Comparison of ENCODE assay signal across 29 mouse cellular contexts in genomic region chr16:93648441-93649183, GRCm38 (mm10). TPM values are rescaled to one million over a fixed set of nuclear protein-coding genes. Genes with fewer than 3 reads are reported as not detected.
DNase-seq lines count a peak whose midpoint lies in the region; ATAC-seq and TF ChIP-seq lines count a peak whose summit lies in the region.
"Had no signal": no experiment of that assay in that cellular context is flagged by ENCODE, and none has a peak within 500 bp of the region (broad histone marks: within the 10 kb centered on the region; RNA-seq: fewer than 3 reads in every experiment).

No protein-coding gene starts in this region.

- no peaks in the 10 kb centered on the region for H3K79me2 ChIP-seq in MEL (ENCODE audit: control insufficient read depth, insufficient read depth, low read length, poor library complexity)

- no peak overlapping the region for H3K9ac ChIP-seq in MEL (ENCODE audit: control insufficient read depth, low read depth, low read length, poor library complexity, severe bottlenecking)
- H3K9ac ChIP-seq in forebrain, embryonic 16.5 days (replicated peaks; ENCODE audit: low read depth, low read length): no peak overlapping the region
- H3K9ac ChIP-seq: embryonic facial prominence, embryonic 13.5 days; forebrain, embryonic 12.5 days; forebrain, embryonic 15.5 days; hindbrain, embryonic 13.5 days had no signal

- TF ChIP-seq POLR2A in MEL (IDR thresholded peaks at IDR 0.05; ENCODE audit: control insufficient read depth in 1 of 2, insufficient read depth in 1 of 2, low read depth in 1 of 2, low read length in 2 of 2, poor library complexity in 1 of 2): no peak

- peaks cover 4 to 11% of the 10 kb centered on the region in 2 experiments for H3K4me1 ChIP-seq in MEL (ENCODE audit: control insufficient read depth in 1 of 2, insufficient read depth in 2 of 2, low read length in 2 of 2)
- no peaks in the 10 kb centered on the region for H3K4me1 ChIP-seq in forebrain, embryonic 16.5 days (replicated peaks; ENCODE audit: control insufficient read depth, insufficient read depth, low read length)
- H3K4me1 ChIP-seq: embryonic facial prominence, embryonic 10.5 days; embryonic facial prominence, embryonic 13.5 days; forebrain, embryonic 12.5 days; forebrain, embryonic 15.5 days; heart, embryonic 10.5 days; hindbrain, embryonic 13.5 days had no signal

- intact Hi-C loops in gastrocnemius, postnatal 36 days (cut with DNase I): no loop called here

- 84% methylated on average over 5 of the region's 5 CpGs for WGBS in forebrain, embryonic 16.5 days

- TF ChIP-seq CTCF in MEL (IDR thresholded peaks at IDR 0.05 in 2 of 3, conservative IDR thresholded peaks at IDR 0.05 in 1 of 3; ENCODE audit: control insufficient read depth in 1 of 3, insufficient read depth in 1 of 3, low read depth in 2 of 3, low read length in 3 of 3, poor library complexity in 1 of 3, severe bottlenecking in 1 of 3): no peak

- H3K4me2 ChIP-seq in forebrain, embryonic 16.5 days (ENCODE audit: low read length): no peak overlapping the region
- H3K4me2 ChIP-seq: embryonic facial prominence, embryonic 13.5 days; forebrain, embryonic 12.5 days; forebrain, embryonic 15.5 days; hindbrain, embryonic 13.5 days had no signal

- peak; percentile 30; the same call in 1 of the 2 replicates for ATAC-seq in granulocyte monocyte progenitor cell, adult 5-6 weeks (replicated peaks; ENCODE audit: poor library complexity, severe bottlenecking)
- peak; percentile 67 for ATAC-seq in megakaryocyte-erythroid progenitor cell, adult 5-6 weeks (replicated peaks; ENCODE audit: low FRiP score, low TSS enrichment, poor library complexity, severe bottlenecking)
- ATAC-seq in forebrain, embryonic 16.5 days: no peak
- ATAC-seq: forebrain, embryonic 15.5 days; hindbrain, embryonic 16.5 days; intestine, embryonic 16.5 days had no signal

- DNase-seq in 3T3-L1 (ENCODE audit: low read depth, low spot score) (peak; percentile 1), MEL (ENCODE audit: low read depth, low spot score) (peak; percentile 36)
- DNase-seq in gastrocnemius, postnatal 36 days: no peak
- DNase-seq: adrenal gland, adult 8-10 months; adrenal gland, postnatal 36 days; cerebellum, adult 18-20 months; cerebellum, adult 9-11 months; cerebellum, postnatal 25 days; embryo, embryonic 11 days; gastrocnemius, postnatal 10 days; heart, adult 2 months; kidney, adult 2 months had no signal

- H3K27ac ChIP-seq in MEL (ENCODE audit: control insufficient read depth, low read depth, low read length): no peak overlapping the region; the same call in 1 of the 2 replicates
- H3K27ac ChIP-seq in forebrain, embryonic 16.5 days (ENCODE audit: low read length): no peak overlapping the region
- H3K27ac ChIP-seq: embryonic facial prominence, embryonic 10.5 days; embryonic facial prominence, embryonic 13.5 days; forebrain, embryonic 12.5 days; forebrain, embryonic 15.5 days; heart, adult 2 months; heart, embryonic 10.5 days; hindbrain, embryonic 13.5 days had no signal

- H3K4me3 ChIP-seq in MEL (ENCODE audit: control insufficient read depth in 1 of 2, insufficient read depth in 1 of 2, low read depth in 2 of 2, low read length in 2 of 2): no peak overlapping the region
- no peak overlapping the region for H3K4me3 ChIP-seq in forebrain, embryonic 16.5 days (replicated peaks; ENCODE audit: low read length)
- H3K4me3 ChIP-seq: embryonic facial prominence, embryonic 10.5 days; embryonic facial prominence, embryonic 13.5 days; erythroblast, embryonic 14.5 days; forebrain, embryonic 12.5 days; forebrain, embryonic 15.5 days; heart, adult 2 months; heart, embryonic 10.5 days; hindbrain, embryonic 13.5 days had no signal

- TF ChIP-seq RAD21 in MEL (IDR thresholded peaks at IDR 0.05; ENCODE audit: low read depth, low read length): no peak

- peaks cover 0 to 5% of the 10 kb centered on the region in 2 experiments; a peak in 2 of 4 replicates for H3K36me3 ChIP-seq in MEL (ENCODE audit: control insufficient read depth in 1 of 2, insufficient read depth in 2 of 2, low read length in 2 of 2)
- no peaks in the 10 kb centered on the region for H3K36me3 ChIP-seq in forebrain, embryonic 16.5 days (ENCODE audit: control insufficient read depth, insufficient read depth)
- H3K36me3 ChIP-seq: embryonic facial prominence, embryonic 10.5 days; embryonic facial prominence, embryonic 13.5 days; forebrain, embryonic 12.5 days; forebrain, embryonic 15.5 days; heart, embryonic 10.5 days; hindbrain, embryonic 13.5 days had no signal

- H3K9me3 ChIP-seq in MEL (replicated peaks; ENCODE audit: insufficient read depth, low read length): no peaks in the 10 kb centered on the region
- no peaks in the 10 kb centered on the region for H3K9me3 ChIP-seq in forebrain, embryonic 16.5 days (ENCODE audit: control insufficient read depth, low read length)
- H3K9me3 ChIP-seq: embryonic facial prominence, embryonic 10.5 days; embryonic facial prominence, embryonic 13.5 days; forebrain, embryonic 12.5 days; forebrain, embryonic 15.5 days; heart, embryonic 10.5 days; hindbrain, embryonic 13.5 days had no signal

- no peaks in the 10 kb centered on the region; a peak in 1 of 4 replicates for H3K27me3 ChIP-seq in MEL (ENCODE audit: control insufficient read depth in 1 of 2, insufficient read depth in 2 of 2, low read length in 2 of 2)
- H3K27me3 ChIP-seq in forebrain, embryonic 16.5 days (replicated peaks; ENCODE audit: control insufficient read depth, insufficient read depth, low read length): no peaks in the 10 kb centered on the region
- H3K27me3 ChIP-seq: embryonic facial prominence, embryonic 13.5 days; forebrain, embryonic 12.5 days; forebrain, embryonic 15.5 days; hindbrain, embryonic 13.5 days; Patski had no signal

- TF ChIP-seq EP300 in MEL (IDR thresholded peaks at IDR 0.05; ENCODE audit: low read depth in 1 of 2, low read length in 2 of 2): peak; percentile 38 to 49; a peak in 2 of 4 replicates

TF ChIP-seq in MEL, 35 proteins besides CTCF, POLR2A, EP300 and RAD21 (continues in another document):
- TF ChIP-seq MYB (IDR thresholded peaks at IDR 0.05; ENCODE audit: low read depth, low read length) (peak; percentile 50; the same call in 1 of the 2 replicates), MAZ (IDR thresholded peaks at IDR 0.05; ENCODE audit: low read depth, low read length) (peak; percentile 49; the same call in 1 of the 2 replicates), SMC3 (IDR thresholded peaks at IDR 0.05; ENCODE audit: low read depth, low read length) (no peak), ZNF384 (IDR thresholded peaks at IDR 0.05; ENCODE audit: low read depth, low read length) (no peak), TCF12 (IDR thresholded peaks at IDR 0.05; ENCODE audit: low read depth, low read length) (peak; percentile 51; the same call in 1 of the 2 replicates), MEF2A (IDR thresholded peaks at IDR 0.05; ENCODE audit: extremely low read depth, insufficient replicate concordance, low read depth, low read length, poor library complexity, severe bottlenecking) (peak; percentile 84; the same call in 1 of the 2 replicates)

RNA-seq across cellular contexts. Expression of gene Gm5678, which starts 20.7 kb away (rescaled TPM):
- total RNA-seq in MEL (2012; rRNA removed): not detected in 2 replicates
- 1 to 10 TPM in 1 of 2 experiments, not detected in 1; 4.6 TPM for polyA plus RNA-seq in MEL (2012; ENCODE audit: insufficient read depth in 1 of 2, insufficient read length in 2 of 2, low read depth in 1 of 2, low replicate concordance in 2 of 2, missing spikeins in 1 of 2)
- total RNA-seq in granulocyte monocyte progenitor cell, adult 5-6 weeks (2014; fragmentation: Nextera tagmentation): not detected in 2 replicates
- total RNA-seq in granulocyte monocyte progenitor cell, adult 5-6 weeks (2017): not detected in 2 replicates
- total RNA-seq in megakaryocyte-erythroid progenitor cell, adult 5-6 weeks (2014; fragmentation: Nextera tagmentation): not detected in 2 replicates
- total RNA-seq in megakaryocyte-erythroid progenitor cell, adult 5-6 weeks (2017): not detected in 2 replicates
- total RNA-seq in gastrocnemius, postnatal 36 days (2021): 1 to 10 TPM in 1 of 2 experiments, under 1 TPM in 1; 0.69 to 1.5 TPM
- polyA plus RNA-seq in forebrain, embryonic 16.5 days (2015; fragmentation: Nextera tagmentation; extraction: Ambion mirVana): not detected in 2 replicates
- total RNA-seq: ES-E14; hematopoietic stem cell, adult 5-6 weeks had no signal
- polyA plus RNA-seq: embryonic facial prominence, embryonic 10.5 days; embryonic facial prominence, embryonic 13.5 days; erythroblast, embryonic 14.5 days; forebrain, embryonic 12.5 days; forebrain, embryonic 15.5 days; heart, adult 2 months; heart, embryonic 10.5 days; heart, embryonic 14.5 days; heart, postnatal 0 days; hindbrain, embryonic 13.5 days; hindbrain, embryonic 16.5 days; intestine, embryonic 16.5 days; kidney, adult 2 months had no signal

RNA-seq across cellular contexts. Expression of gene Cbr3, which starts 34.4 kb away (rescaled TPM):
- not detected in 2 replicates for total RNA-seq in MEL (2012; rRNA removed)
- not detected for polyA plus RNA-seq in MEL (2012; ENCODE audit: insufficient read depth in 1 of 2, insufficient read length in 2 of 2, low read depth in 1 of 2, low replicate concordance in 2 of 2, missing spikeins in 1 of 2)
- total RNA-seq in granulocyte monocyte progenitor cell, adult 5-6 weeks (2014; fragmentation: Nextera tagmentation): 1.2 TPM in 1 of 2 replicates, not detected in the other
- total RNA-seq in granulocyte monocyte progenitor cell, adult 5-6 weeks (2017): 0.65 and 0.72 TPM in 2 replicates
- total RNA-seq in megakaryocyte-erythroid progenitor cell, adult 5-6 weeks (2014; fragmentation: Nextera tagmentation): 1.5 TPM in 1 of 2 replicates, not detected in the other
- total RNA-seq in megakaryocyte-erythroid progenitor cell, adult 5-6 weeks (2017): not detected in 2 replicates
- 1 to 10 TPM; 1.3 to 1.8 TPM for total RNA-seq in gastrocnemius, postnatal 36 days (2021)
- 1.4 and 1.6 TPM in 2 replicates for polyA plus RNA-seq in forebrain, embryonic 16.5 days (2015; fragmentation: Nextera tagmentation; extraction: Ambion mirVana)
- total RNA-seq: hematopoietic stem cell, adult 5-6 weeks had no signal
- polyA plus RNA-seq: erythroblast, embryonic 14.5 days had no signal

RNA-seq across cellular contexts. Expression of gene Cbr1, which starts 43.0 kb away (rescaled TPM):
- total RNA-seq in MEL (2012; rRNA removed): 56.5 and 63.0 TPM in 2 replicates
- 100 to 1,000 TPM in 1 of 2 experiments, not detected in 1; 140 TPM for polyA plus RNA-seq in MEL (2012; ENCODE audit: insufficient read depth in 1 of 2, insufficient read length in 2 of 2, low read depth in 1 of 2, low replicate concordance in 2 of 2, missing spikeins in 1 of 2)
- 20.6 and 26.7 TPM in 2 replicates for total RNA-seq in granulocyte monocyte progenitor cell, adult 5-6 weeks (2014; fragmentation: Nextera tagmentation)
- total RNA-seq in granulocyte monocyte progenitor cell, adult 5-6 weeks (2017): 14.6 and 19.8 TPM in 2 replicates
- 34.1 and 55.4 TPM in 2 replicates for total RNA-seq in megakaryocyte-erythroid progenitor cell, adult 5-6 weeks (2014; fragmentation: Nextera tagmentation)
- 45.6 and 49.8 TPM in 2 replicates for total RNA-seq in megakaryocyte-erythroid progenitor cell, adult 5-6 weeks (2017)
- total RNA-seq in gastrocnemius, postnatal 36 days (2021): 10 to 100 TPM; 19.3 to 24.6 TPM
- polyA plus RNA-seq in forebrain, embryonic 16.5 days (2015; fragmentation: Nextera tagmentation; extraction: Ambion mirVana): 137 TPM in 2 replicates

RNA-seq across cellular contexts. Expression of gene Setd4, which starts 44.7 kb away (rescaled TPM):
- 17.7 and 19.1 TPM in 2 replicates for total RNA-seq in MEL (2012; rRNA removed)
- polyA plus RNA-seq in MEL (2012; ENCODE audit: insufficient read depth in 1 of 2, insufficient read length in 2 of 2, low read depth in 1 of 2, low replicate concordance in 2 of 2, missing spikeins in 1 of 2): 10 to 100 TPM in 1 of 2 experiments, not detected in 1; 14.1 TPM
- total RNA-seq in granulocyte monocyte progenitor cell, adult 5-6 weeks (2014; fragmentation: Nextera tagmentation): 3.5 and 10.8 TPM in 2 replicates
- 5.0 and 13.4 TPM in 2 replicates for total RNA-seq in granulocyte monocyte progenitor cell, adult 5-6 weeks (2017)
- 29.7 and 31.6 TPM in 2 replicates for total RNA-seq in megakaryocyte-erythroid progenitor cell, adult 5-6 weeks (2014; fragmentation: Nextera tagmentation)
- total RNA-seq in megakaryocyte-erythroid progenitor cell, adult 5-6 weeks (2017): 12.9 and 13.7 TPM in 2 replicates
- total RNA-seq in gastrocnemius, postnatal 36 days (2021): 1 to 10 TPM; 1.0 to 1.4 TPM
- 14.5 and 22.5 TPM in 2 replicates for polyA plus RNA-seq in forebrain, embryonic 16.5 days (2015; fragmentation: Nextera tagmentation; extraction: Ambion mirVana)

Comparison
In these comparisons a context has a peak if more than half of its experiments do, and no peak if none do; other contexts are left out.
1. DNase-seq: peak in 3T3-L1 (single experiment) and MEL (single experiment); none in gastrocnemius, postnatal 36 days (0 of 2).